Mouse (Mus musculus) thymus, postnatal 4 days (tissue): ENCODE measurements around the gene Eef1akmt2.

Source experiments
- DNase-seq: peaks from one replicate; pipeline ENCODE4 v3.0.0; 2021

Eef1akmt2 gene

GRCm38 (mm10) chr7:132786522-132786921 lies 66.0 kb downstream of the Eef1akmt2 start:
- no peak for DNase-seq

GRCm38 (mm10) chr7:132786011-132786410 lies 66.5 kb downstream of the Eef1akmt2 start:
- no peak for DNase-seq

GRCm38 (mm10) chr7:132784101-132784500 lies 68.4 kb downstream of the Eef1akmt2 start:
- DNase-seq = no peak

- no peak for DNase-seq
These were observed 70.6 kb downstream of the Eef1akmt2 start for GRCm38 (mm10) chr7:132781850-132782249.

- no peak for DNase-seq
These were observed 71.2 kb downstream of the Eef1akmt2 start for GRCm38 (mm10) chr7:132781130-132781814.

GRCm38 (mm10) chr7:132780611-132781010 lies 71.9 kb downstream of the Eef1akmt2 start:
- no peak for DNase-seq

- DNase-seq = no peak
These were observed 73.8 kb downstream of the Eef1akmt2 start for GRCm38 (mm10) chr7:132778630-132779029.

GRCm38 (mm10) chr7:132777728-132778453 lies 74.6 kb downstream of the Eef1akmt2 start:
- no peak for DNase-seq
